Comparison of ENCODE assay signal across 16 mouse cellular contexts in the genomic region with DNA sequence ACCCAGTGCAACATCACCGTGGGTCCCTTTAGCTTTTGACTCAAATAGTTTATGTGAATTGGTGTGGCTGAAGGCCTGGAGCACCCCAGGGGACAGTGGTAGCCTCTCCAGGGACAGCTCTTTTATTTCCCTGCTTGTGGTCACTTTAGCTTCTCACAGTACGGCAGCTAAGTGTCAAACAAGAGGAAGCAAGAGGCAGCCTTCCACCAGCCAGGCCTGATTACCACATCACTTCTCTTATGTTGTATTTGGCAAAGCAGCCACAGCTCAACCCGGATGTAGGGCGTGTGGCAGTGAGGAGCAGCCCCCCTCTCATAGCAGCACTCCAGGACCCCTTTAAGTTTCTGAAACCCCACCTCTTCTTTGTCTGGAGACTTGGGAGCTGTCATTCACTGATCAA. TPM values are rescaled to one million over a fixed set of nuclear protein-coding genes. Genes with fewer than 3 reads are reported as not detected.
DNase-seq lines count a peak whose midpoint lies in the region; TF ChIP-seq lines count a peak whose summit lies in the region.
"Had no signal": no experiment of that assay in that cellular context is flagged by ENCODE, and none has a peak within 500 bp of the region (broad histone marks: within the 10 kb centered on the region; RNA-seq: fewer than 3 reads in every experiment).

No protein-coding gene starts in this region.

- TF ChIP-seq CTCF in bone marrow, adult 2 months (IDR thresholded peaks at IDR 0.05; ENCODE audit: control insufficient read depth, insufficient read depth, low read length) = no peak

- TF ChIP-seq POLR2A in bone marrow, adult 2 months (IDR thresholded peaks at IDR 0.05; ENCODE audit: borderline replicate concordance, control insufficient read depth, low read depth, low read length) = no peak

- WGBS in bone marrow, adult 2 months = 10% methylated on average over 4 of the region's 4 CpGs

- H3K4me3 ChIP-seq in bone marrow, adult 2 months (replicated peaks; ENCODE audit: control insufficient read depth, low read depth, low read length) = no peak overlapping the region
- H3K4me3 ChIP-seq: forebrain, embryonic 13.5 days; hindbrain, embryonic 12.5 days; limb, embryonic 13.5 days; neural tube, embryonic 13.5 days had no signal

- peak overlapping the region; percentile 87 for H3K27ac ChIP-seq in bone marrow, adult 2 months (ENCODE audit: control insufficient read depth, insufficient read depth, low read depth, low read length, poor library complexity)
- H3K27ac ChIP-seq: forebrain, embryonic 13.5 days; hindbrain, embryonic 12.5 days; limb, embryonic 13.5 days; neural tube, embryonic 13.5 days had no signal

- peak; percentile 13 for DNase-seq in kidney, postnatal 10 days
- DNase-seq in kidney, postnatal 14 days = no peak
- DNase-seq in lung, adult 18-20 months = peak; percentile 22 to 30
- peak; percentile 47 to 59 for DNase-seq in lung, postnatal 4 days
- no peak for DNase-seq in cerebellum, postnatal 36 days
- DNase-seq in urinary bladder, postnatal 25 days (ENCODE audit: low spot score) = no peak
- DNase-seq in kidney, postnatal 25 days = no peak
- DNase-seq: adrenal gland, adult 2 months; cerebellum, adult 9-11 months; kidney, postnatal 4 days had no signal

- H3K4me1 ChIP-seq in bone marrow, adult 2 months (ENCODE audit: control insufficient read depth, insufficient read depth, low read length) = peaks cover 4% of the 10 kb centered on the region; the same call in 1 of the 2 replicates
- H3K4me1 ChIP-seq: forebrain, embryonic 13.5 days; hindbrain, embryonic 12.5 days; limb, embryonic 13.5 days had no signal

RNA-seq across cellular contexts. Expression of gene Gal, which starts 8.6 kb away (rescaled TPM):
- not detected in 2 replicates for polyA plus RNA-seq in bone marrow, adult 2 months (2011; ENCODE audit: insufficient read depth, insufficient read length, low replicate concordance, missing spikeins)
- polyA plus RNA-seq: G1E had no signal

RNA-seq across cellular contexts. Expression of gene Tesmin, which starts 34.3 kb away (rescaled TPM):
- polyA plus RNA-seq in bone marrow, adult 2 months (2011; ENCODE audit: insufficient read depth, insufficient read length, low replicate concordance, missing spikeins) = 1.1 TPM in 1 of 2 replicates, not detected in the other
- polyA plus RNA-seq: neural tube, embryonic 13.5 days had no signal

Comparison
In these comparisons a context has a peak if more than half of its experiments do, and no peak if none do; other contexts are left out.
1. DNase-seq: peak in kidney, postnatal 10 days (single experiment), lung, adult 18-20 months (2 of 2) and lung, postnatal 4 days (2 of 2); none in kidney, postnatal 14 days (single experiment), cerebellum, postnatal 36 days (0 of 2), urinary bladder, postnatal 25 days (single experiment) and kidney, postnatal 25 days (0 of 2).